Mouse (Mus musculus) C2C12 (cell line): ENCODE data around the gene Dvl2. TPM values are rescaled to one million over a fixed set of nuclear protein-coding genes. Genes with fewer than 3 reads are reported as not detected.

ENCODE experiments used
- H3K27me3 ChIP-seq: one replicate; pipeline ENCODE4 v1.6.1; 2011; ENCODE audit not compliant: control insufficient read depth, insufficient read depth, insufficient read length
- H3K36me3 ChIP-seq: one replicate; pipeline ENCODE4 v1.6.1; 2011; ENCODE audit not compliant: control insufficient read depth, insufficient read depth
- H3K4me3 ChIP-seq: one replicate; pipeline ENCODE4 v1.5.1; 2011; ENCODE audit warnings: mild to moderate bottlenecking, control low read depth; ENCODE audit not compliant: poor library complexity, insufficient read depth, severe bottlenecking
- H3K79me2 ChIP-seq: one replicate; pipeline ENCODE4 v1.6.1; 2011; ENCODE audit not compliant: control insufficient read depth, insufficient read depth
- H3K79me3 ChIP-seq: one replicate; pipeline ENCODE4 v1.6.1; 2011; ENCODE audit warnings: low read depth, control low read depth
- H3ac ChIP-seq: one replicate; pipeline ENCODE3; 2011; ENCODE audit warnings: low read depth; ENCODE audit not compliant: control insufficient read depth, insufficient read length
- CEBPB ChIP-seq: IDR thresholded peaks from one replicate; pipeline ENCODE4 v1.6.1; 2011; ENCODE audit warnings: low read depth, mild to moderate bottlenecking, control low read depth, moderate library complexity
- CTCF ChIP-seq: IDR thresholded peaks from one replicate; pipeline ENCODE4 v1.5.1; 2011; ENCODE audit not compliant: control insufficient read depth, insufficient read depth, insufficient read length
- FOSL1 ChIP-seq: IDR thresholded peaks from one replicate; pipeline ENCODE4 v1.8.0; 2011; ENCODE audit warnings: mild to moderate bottlenecking, low read length; ENCODE audit not compliant: poor library complexity, insufficient read depth, severe bottlenecking
- MAX ChIP-seq: IDR thresholded peaks from one replicate; pipeline ENCODE4 v1.6.1; 2011; ENCODE audit warnings: mild to moderate bottlenecking, control low read depth
- MYOD1 ChIP-seq: IDR thresholded peaks from one replicate; pipeline ENCODE4 v1.6.1; 2011; ENCODE audit warnings: low read depth; ENCODE audit not compliant: control insufficient read depth, insufficient read length
- MYOG ChIP-seq: IDR thresholded peaks from one replicate; pipeline ENCODE4 v1.6.1; 2011; ENCODE audit not compliant: control insufficient read depth, insufficient read length; ENCODE audit errors: extremely low read depth
- USF1 ChIP-seq: IDR thresholded peaks from one replicate; pipeline ENCODE4 v1.6.1; 2011; ENCODE audit warnings: low read depth, mild to moderate bottlenecking, control low read depth, moderate library complexity
- polyA plus RNA-seq: library from polyadenylated mRNA; unstranded; fragments of >200 nt; fragmentation: generic; extraction: Trizol; gene quantifications from one replicate; pipeline ENCODE4 v1.2.1, GENCODE M21; 2012; ENCODE audit warnings: missing spikeins

Gene Dvl2
- polyA plus RNA-seq, 1 experiment, result 36.4 TPM

DNA sequence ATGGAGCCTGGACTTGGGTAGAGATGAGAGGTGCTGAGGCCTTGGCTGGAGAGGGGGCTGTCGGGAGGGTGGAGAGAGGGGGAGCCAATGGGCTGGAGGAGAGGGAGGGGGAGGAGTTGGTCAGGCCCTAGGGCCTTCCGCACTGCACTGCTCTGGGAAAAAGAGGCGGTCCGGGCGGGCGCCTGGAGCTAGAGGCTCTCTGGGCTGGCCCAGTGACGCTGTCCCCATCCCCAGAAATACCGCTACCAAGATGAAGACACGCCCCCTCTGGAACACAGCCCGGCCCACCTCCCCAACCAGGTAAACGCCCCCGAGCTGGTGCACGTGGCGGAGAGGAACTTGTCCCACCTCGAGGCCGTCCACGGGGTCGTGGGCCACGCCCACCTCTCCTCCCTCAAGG, 26.3 kb downstream of the Dvl2 start:
- no peak overlapping the region for H3ac ChIP-seq
- peaks cover 36% of the 10 kb centered on the region for H3K79me3 ChIP-seq
- H3K27me3 ChIP-seq, result no peaks in the 10 kb centered on the region
- peaks cover 10% of the 10 kb centered on the region for H3K36me3 ChIP-seq
- no peak overlapping the region for H3K4me3 ChIP-seq
- H3K79me2 ChIP-seq, result peaks cover 81% of the 10 kb centered on the region
- TF ChIP-seq MAX (no peak), MYOD1 (no peak)

- peaks cover 32% of the 10 kb centered on the region for H3K79me3 ChIP-seq
- peaks cover 15% of the 10 kb centered on the region for H3K36me3 ChIP-seq
- peak overlapping the region; percentile 21 for H3ac ChIP-seq
- no peak overlapping the region for H3K4me3 ChIP-seq
- H3K79me2 ChIP-seq, result peaks cover 74% of the 10 kb centered on the region
- H3K27me3 ChIP-seq, result no peaks in the 10 kb centered on the region
- TF ChIP-seq CEBPB (no peak), FOSL1 (no peak), MYOD1 (no peak), CTCF (no peak), USF1 (no peak)
Measured at GRCm38 (mm10) chr11:70027397-70027796, 27.0 kb downstream of the Dvl2 start.

DNA sequence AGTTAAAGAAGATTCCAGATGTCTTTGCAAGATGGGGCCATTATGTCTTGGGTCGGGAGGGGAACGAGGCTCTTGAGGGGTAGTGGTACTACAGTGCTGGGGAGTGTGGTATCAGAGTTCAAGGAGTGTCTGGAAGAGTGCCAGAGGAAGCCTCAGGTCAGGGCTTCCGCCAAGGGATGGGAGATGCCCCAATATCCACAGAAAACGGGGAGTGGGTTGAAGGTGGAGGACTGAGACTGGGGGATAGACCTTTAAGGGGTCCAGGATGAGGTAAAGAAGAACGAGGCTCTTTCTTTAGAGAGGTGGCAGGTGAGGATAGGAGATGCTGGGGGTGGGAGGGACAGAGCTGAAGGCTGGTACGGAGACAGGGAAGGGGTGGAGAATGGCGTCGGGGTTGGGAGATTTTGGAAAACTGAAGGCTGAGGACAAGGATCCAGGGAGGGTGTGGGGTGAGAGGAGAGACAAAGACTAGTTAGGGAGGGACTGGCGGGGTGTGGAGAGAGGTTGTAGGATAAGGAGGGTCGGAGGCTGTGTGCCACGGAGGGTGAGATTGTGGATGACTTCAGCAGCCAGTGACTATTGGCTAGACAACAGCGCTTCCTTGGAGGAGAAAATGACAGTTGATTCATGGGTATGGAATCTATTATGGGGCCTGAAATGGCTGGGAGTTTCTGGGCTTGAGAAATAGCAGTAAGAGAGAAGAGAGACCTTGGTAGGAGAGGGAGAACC, 28.2 kb downstream of the Dvl2 start:
- Histone ChIP-seq H3K4me3 (no peak overlapping the region), H3K36me3 (peaks cover 25% of the 10 kb centered on the region), H3K79me2 (peaks cover 63% of the 10 kb centered on the region), H3ac (peak overlapping the region; percentile 45), H3K79me3 (peaks cover 20% of the 10 kb centered on the region), H3K27me3 (no peaks in the 10 kb centered on the region)
- TF ChIP-seq MYOD1 (no peak), CEBPB (no peak), MYOG (no peak), FOSL1 (no peak), MAX (no peak), USF1 (no peak), CTCF (no peak)

DNA sequence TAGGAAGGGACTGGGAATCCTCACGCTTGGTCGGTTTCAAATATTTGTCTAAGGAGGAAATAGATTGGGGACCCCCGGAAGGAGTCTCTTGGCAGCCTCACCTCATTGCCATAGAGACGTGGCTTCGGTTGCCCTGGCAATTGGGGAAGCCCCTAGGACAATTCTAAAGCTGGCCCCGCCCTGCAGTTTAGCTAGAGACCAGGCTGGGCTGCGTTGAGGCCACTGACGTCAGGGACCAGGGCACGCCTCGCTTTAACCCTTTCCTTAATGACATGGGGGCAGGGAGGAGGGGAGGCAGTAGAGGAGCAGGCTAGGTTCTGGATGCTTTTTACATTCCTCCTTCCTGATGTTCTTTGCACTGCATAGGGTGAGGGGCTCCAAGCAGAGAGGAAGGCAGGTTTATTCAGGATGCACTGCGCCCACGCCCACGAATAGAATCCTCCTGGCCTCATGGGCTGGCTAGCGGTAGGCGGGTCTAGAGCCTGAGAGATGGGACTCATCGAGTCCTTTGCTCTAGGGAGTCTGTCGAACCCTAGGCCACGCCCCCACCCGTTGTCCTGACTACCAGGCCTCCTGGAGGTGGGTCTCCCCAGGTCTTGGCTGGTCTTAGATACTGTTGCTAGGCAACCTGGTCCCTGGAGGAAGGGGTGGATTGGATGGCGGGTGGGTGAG, 28.9 kb downstream of the Dvl2 start:
- Histone ChIP-seq H3K79me2 (peaks cover 56% of the 10 kb centered on the region), H3ac (peak overlapping the region; percentile 52), H3K27me3 (no peaks in the 10 kb centered on the region), H3K4me3 (peak overlapping the region; percentile 8), H3K79me3 (peaks cover 16% of the 10 kb centered on the region), H3K36me3 (peaks cover 25% of the 10 kb centered on the region)
- TF ChIP-seq MYOG, result no peak
- no peak for TF ChIP-seq CTCF
- TF ChIP-seq MAX, result peak; percentile 34

GRCm38 (mm10) chr11:70029829-70030550, 29.6 kb downstream of the Dvl2 start:
- Histone ChIP-seq H3K79me3 (peaks cover 12% of the 10 kb centered on the region), H3K27me3 (no peaks in the 10 kb centered on the region), H3K79me2 (peaks cover 48% of the 10 kb centered on the region), H3ac (no peak overlapping the region), H3K36me3 (peaks cover 28% of the 10 kb centered on the region), H3K4me3 (peak overlapping the region; percentile 8)
- TF ChIP-seq MAX, result no peak
- TF ChIP-seq MYOD1, result no peak
- TF ChIP-seq FOSL1, result no peak
- no peak for TF ChIP-seq USF1
- TF ChIP-seq CEBPB, result no peak
- no peak for TF ChIP-seq MYOG
- no peak for TF ChIP-seq CTCF

- no peak overlapping the region for H3ac ChIP-seq
- peaks cover 40% of the 10 kb centered on the region for H3K79me2 ChIP-seq
- no peak for TF ChIP-seq MYOD1
- no peak for TF ChIP-seq USF1
- TF ChIP-seq CTCF, result no peak
- no peak for TF ChIP-seq CEBPB
- TF ChIP-seq FOSL1, result no peak
- TF ChIP-seq MAX, result no peak
- no peak for TF ChIP-seq MYOG
- H3K79me3 ChIP-seq, result peaks cover 8% of the 10 kb centered on the region
- H3K36me3 ChIP-seq, result peaks cover 28% of the 10 kb centered on the region
- H3K27me3 ChIP-seq, result no peaks in the 10 kb centered on the region
- no peak overlapping the region for H3K4me3 ChIP-seq
Measured at GRCm38 (mm10) chr11:70030651-70031320, 30.4 kb downstream of the Dvl2 start.
